ENCODE assay signal across 8 mouse cellular contexts in genomic region chr10:17947175-17947906, GRCm38 (mm10). TPM values are rescaled to one million over a fixed set of nuclear protein-coding genes. Genes with fewer than 3 reads are reported as not detected.
DNase-seq lines count a peak whose midpoint lies in the region; ATAC-seq lines count a peak whose summit lies in the region.

No protein-coding gene starts in this region.

- peak overlapping the region; percentile 87 for H3K4me3 ChIP-seq in intestine, embryonic 16.5 days (ENCODE audit: low read length)
- peak overlapping the region; percentile 86 for H3K4me3 ChIP-seq in limb, embryonic 10.5 days
- H3K4me3 ChIP-seq in midbrain, embryonic 11.5 days (ENCODE audit: low read depth, low read length): peak overlapping the region; percentile 88

- peak overlapping the region; percentile 84 for H3K27ac ChIP-seq in intestine, embryonic 16.5 days (ENCODE audit: low read length)
- peak overlapping the region; percentile 94 for H3K27ac ChIP-seq in limb, embryonic 10.5 days
- no peak overlapping the region; the same call in 1 of the 2 replicates for H3K27ac ChIP-seq in midbrain, embryonic 11.5 days (ENCODE audit: low read depth, low read length)

- no peaks in the 10 kb centered on the region for H3K27me3 ChIP-seq in intestine, embryonic 16.5 days (replicated peaks; ENCODE audit: control insufficient read depth, insufficient read depth, low read length)
- no peaks in the 10 kb centered on the region for H3K27me3 ChIP-seq in limb, embryonic 10.5 days (ENCODE audit: low read depth, poor library complexity, severe bottlenecking)
- H3K27me3 ChIP-seq in midbrain, embryonic 11.5 days (ENCODE audit: control insufficient read depth, insufficient read depth, low read length): no peaks in the 10 kb centered on the region

- no peaks in the 10 kb centered on the region for H3K36me3 ChIP-seq in intestine, embryonic 16.5 days (ENCODE audit: control insufficient read depth, insufficient read depth, low read length)
- H3K36me3 ChIP-seq in limb, embryonic 10.5 days: peaks cover 4% of the 10 kb centered on the region; the same call in 1 of the 2 replicates
- H3K36me3 ChIP-seq in midbrain, embryonic 11.5 days (ENCODE audit: control insufficient read depth, insufficient read depth, low read length): no peaks in the 10 kb centered on the region

- H3K9me3 ChIP-seq in intestine, embryonic 16.5 days (ENCODE audit: control insufficient read depth, low read length): no peaks in the 10 kb centered on the region; the same call in 1 of the 2 replicates
- H3K9me3 ChIP-seq in limb, embryonic 10.5 days (replicated peaks): no peaks in the 10 kb centered on the region
- H3K9me3 ChIP-seq in midbrain, embryonic 11.5 days (ENCODE audit: control insufficient read depth, low read length): no peaks in the 10 kb centered on the region

- DNase-seq in adrenal gland, adult 8-10 months: peak; percentile 34
- peak; percentile 27 for DNase-seq in embryo, embryonic 11.5 days (ENCODE audit: low read depth, low spot score)
- DNase-seq in gastrocnemius, postnatal 4 days (ENCODE audit: low spot score in 2 of 2): peak; percentile 59 to 82
- DNase-seq in limb, embryonic 10.5 days (ENCODE audit: low spot score): peak; percentile 67
- peak; percentile 93 for DNase-seq in midbrain, embryonic 11.5 days (ENCODE audit: low spot score, missing footprints)
- peak; percentile 49 to 67 for DNase-seq in right cerebral cortex, postnatal 36 days (ENCODE audit: low spot score in 2 of 2)
- DNase-seq in urinary bladder, postnatal 4 days (ENCODE audit: low spot score in 2 of 2): peak; percentile 55 to 63

- peak; percentile 74 for ATAC-seq in intestine, embryonic 16.5 days
- ATAC-seq in midbrain, embryonic 11.5 days (ENCODE audit: low FRiP score): peak; percentile 74

- under 1% methylated on average over 76 of the region's 110 CpGs for WGBS in intestine, embryonic 16.5 days
- WGBS in limb, embryonic 10.5 days: 7% methylated on average over 91 of the region's 110 CpGs
- WGBS in midbrain, embryonic 11.5 days: under 1% methylated on average over 76 of the region's 110 CpGs

- no peaks in the 10 kb centered on the region for H3K4me1 ChIP-seq in intestine, embryonic 16.5 days (ENCODE audit: control insufficient read depth, insufficient read depth, low read length)
- H3K4me1 ChIP-seq in limb, embryonic 10.5 days: peaks cover 8% of the 10 kb centered on the region
- peaks cover 7% of the 10 kb centered on the region; the same call in 1 of the 2 replicates for H3K4me1 ChIP-seq in midbrain, embryonic 11.5 days (ENCODE audit: control insufficient read depth, insufficient read depth, low read length)

- H3K9ac ChIP-seq in intestine, embryonic 16.5 days (ENCODE audit: low read depth, low read length): peak overlapping the region; percentile 92
- peak overlapping the region; percentile 80 for H3K9ac ChIP-seq in midbrain, embryonic 11.5 days (ENCODE audit: low read length)

- peak overlapping the region; percentile 55 for H3K4me2 ChIP-seq in intestine, embryonic 16.5 days (ENCODE audit: low read depth, low read length)
- H3K4me2 ChIP-seq in midbrain, embryonic 11.5 days: peak overlapping the region; percentile 64

RNA-seq across cellular contexts. Expression of gene Heca, which starts 0.5 kb away (rescaled TPM):
- total RNA-seq in adrenal gland, adult 8-10 months (2022): 10 to 100 TPM; 22.5 to 42.2 (median 30.2) TPM
- 10 to 100 TPM; 23.0 to 27.5 TPM for total RNA-seq in gastrocnemius, postnatal 4 days (2021)
- polyA plus RNA-seq in intestine, embryonic 16.5 days (2015; fragmentation: Nextera tagmentation; extraction: Ambion mirVana): 2.6 and 2.7 TPM in 2 replicates
- polyA plus RNA-seq in limb, embryonic 10.5 days (2016; fragmentation: Nextera tagmentation; extraction: Ambion mirVana): 2.6 and 3.6 TPM in 2 replicates
- polyA plus RNA-seq in midbrain, embryonic 11.5 days (2014; fragmentation: Nextera tagmentation; extraction: Ambion mirVana): 4.3 and 4.5 TPM in 2 replicates

Comparison
In these comparisons a context has a peak if more than half of its experiments do, and no peak if none do; other contexts are left out.
1. DNase-seq: peak in every context shown above with its lines; median percentile 93 in midbrain, embryonic 11.5 days; 70 in gastrocnemius, postnatal 4 days; 67 in limb, embryonic 10.5 days; 59 in urinary bladder, postnatal 4 days; 58 in right cerebral cortex, postnatal 36 days; 34 in adrenal gland, adult 8-10 months; 27 in embryo, embryonic 11.5 days.